Mouse (Mus musculus) kidney, postnatal 36 days (tissue): ENCODE measurements around the gene Apoa2.

ENCODE experiments used
- DNase-seq, 2 experiments: peaks; one replicate each; pipeline ENCODE4 v3.0.0; 2021 to 2022; ENCODE audit warnings: mixed read lengths in 2 of 2

Gene Apoa2

GRCm38 (mm10) chr1:171237438-171237837 is 12.6 kb downstream of the Apoa2 start:
- DNase-seq, result peak in 1 of 2 experiments; percentile 50

- peak; percentile 67 to 86 for DNase-seq
Measured at GRCm38 (mm10) chr1:171238463-171238862, 13.6 kb downstream of the Apoa2 start.

GRCm38 (mm10) chr1:171239992-171240744 is 15.3 kb downstream of the Apoa2 start:
- DNase-seq, result peak; percentile 54 to 78

- no peak for DNase-seq
Measured at GRCm38 (mm10) chr1:171240911-171241310, 16.1 kb downstream of the Apoa2 start.

- DNase-seq, result peak; percentile 50 to 57
Measured at GRCm38 (mm10) chr1:171241952-171242351, 17.1 kb downstream of the Apoa2 start.

GRCm38 (mm10) chr1:171245353-171245752 is 20.5 kb downstream of the Apoa2 start:
- no peak for DNase-seq

- DNase-seq, result peak; percentile 99
Measured at GRCm38 (mm10) chr1:171246709-171247452, 22.0 kb downstream of the Apoa2 start.

- DNase-seq, result no peak
Measured at GRCm38 (mm10) chr1:171247453-171247841, 22.6 kb downstream of the Apoa2 start.

GRCm38 (mm10) chr1:171247916-171248315 is 23.1 kb downstream of the Apoa2 start:
- DNase-seq, result peak in 1 of 2 experiments; percentile 42

- peak in 1 of 2 experiments; percentile 26 for DNase-seq
Measured at GRCm38 (mm10) chr1:171248386-171249226, 23.8 kb downstream of the Apoa2 start.

GRCm38 (mm10) chr1:171249913-171250600 is 25.2 kb downstream of the Apoa2 start, which contains the start of gene Adamts4:
Adamts4 (plus strand) TSS chr1:171250421.
- peak; percentile 41 to 58 for DNase-seq

GRCm38 (mm10) chr1:171250680-171251593 is 26.1 kb downstream of the Apoa2 start, which contains the start of gene Ndufs2:
Ndufs2 (minus strand) TSS chr1:171251388.
- DNase-seq, result no peak

GRCm38 (mm10) chr1:171251594-171252324 is 26.9 kb downstream of the Apoa2 start:
- peak; percentile 57 to 71 for DNase-seq

GRCm38 (mm10) chr1:171252415-171252814 is 27.6 kb downstream of the Apoa2 start:
- DNase-seq, result no peak

- peak; percentile 75 to 82 for DNase-seq
Measured at GRCm38 (mm10) chr1:171256095-171256818, 31.4 kb downstream of the Apoa2 start.

- DNase-seq, result peak; percentile 74 to 81
Measured at GRCm38 (mm10) chr1:171256937-171257548, 32.2 kb downstream of the Apoa2 start.

GRCm38 (mm10) chr1:171257781-171258180 is 32.9 kb downstream of the Apoa2 start:
- DNase-seq, result no peak

- DNase-seq, result no peak
Measured at GRCm38 (mm10) chr1:171258921-171259320, 34.1 kb downstream of the Apoa2 start.

GRCm38 (mm10) chr1:171260316-171260715 is 35.5 kb downstream of the Apoa2 start:
- DNase-seq, result no peak
